Mouse (Mus musculus) CH12.LX (cell line): ENCODE measurements around the gene Tmem258.

Experiments used
- BHLHE40 ChIP-seq: IDR thresholded peaks from 2 replicates; pipeline ENCODE4 v1.6.1; 2011; ENCODE audit warnings: mild to moderate bottlenecking, low read depth, low read length, improper control_type of control experiment
- POLR2A ChIP-seq: IDR thresholded peaks from 2 replicates; pipeline ENCODE4 v1.6.1; 2011; ENCODE audit warnings: low read depth, mild to moderate bottlenecking, improper control_type of control experiment, low read length
- USF2 ChIP-seq: conservative IDR thresholded peaks from 2 replicates; pipeline ENCODE4 v1.6.1; 2011; ENCODE audit warnings: low read depth, low read length, improper control_type of control experiment

GRCm38 (mm10) chr19:10224637-10225453, 21.0 kb downstream of the Tmem258 start:
- no peak for TF ChIP-seq BHLHE40
- no peak for TF ChIP-seq USF2
- no peak for TF ChIP-seq POLR2A
